Mouse (Mus musculus) urinary bladder, adult 2 months (tissue): ENCODE measurements around the gene Mipol1. TPM values are rescaled to one million over a fixed set of nuclear protein-coding genes. Genes with fewer than 3 reads are reported as not detected.
"Not testable (repeated sequence)": the region's sequence is repeated elsewhere in the genome, so short reads cannot be mapped to it uniquely, and the experiment has no call there.

Source experiments
- DNase-seq: peaks from one replicate; pipeline ENCODE4 v3.0.0; 2022; ENCODE audit warnings: low spot score
- polyA plus RNA-seq: library from polyadenylated mRNA; depleted of rRNA; stranded (reverse); fragments of >200 nt; gene quantifications from 2 replicates; pipeline ENCODE4 v1.2.3, GENCODE M21; 2012

Gene Mipol1
- polyA plus RNA-seq, 1 experiment, result 18.4 TPM

DNA sequence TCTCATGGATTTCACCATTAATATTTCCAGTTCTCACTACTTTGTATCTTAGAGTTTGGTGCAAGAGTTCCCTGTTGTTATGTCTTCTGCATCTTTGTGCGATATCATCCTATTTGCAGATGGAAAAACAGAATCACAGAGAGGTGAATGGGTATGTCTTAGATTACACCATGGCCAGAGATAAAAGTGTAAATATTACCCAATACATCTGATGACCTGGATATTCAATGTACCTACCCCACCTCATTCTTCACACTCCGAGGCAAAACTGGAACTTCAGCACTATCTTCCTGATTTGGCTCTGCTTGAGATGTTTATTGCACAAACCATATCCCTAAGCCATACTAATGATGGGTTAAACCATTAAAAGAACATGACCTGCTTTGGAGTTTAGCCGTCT is 198.0 kb downstream of the Mipol1 start:
- no peak for DNase-seq

DNA sequence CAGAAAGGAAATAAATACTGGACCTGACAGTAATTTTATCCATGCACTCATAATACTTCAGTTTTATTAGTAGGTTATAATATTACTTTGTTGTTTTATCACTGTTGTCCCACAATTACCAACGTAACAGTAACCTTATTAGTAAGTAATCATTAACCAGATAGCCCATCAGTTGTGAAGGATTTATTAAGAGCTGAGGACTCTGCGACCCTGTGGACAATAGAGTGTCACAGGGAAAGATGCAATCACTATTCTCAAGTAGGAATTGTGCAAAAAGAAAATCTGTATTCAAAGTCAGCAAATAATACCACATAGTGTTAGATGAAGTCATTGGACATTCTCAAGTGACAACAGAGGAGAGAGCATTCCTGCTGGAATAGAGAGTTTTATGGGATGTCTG is 198.5 kb downstream of the Mipol1 start:
- no peak for DNase-seq

DNA sequence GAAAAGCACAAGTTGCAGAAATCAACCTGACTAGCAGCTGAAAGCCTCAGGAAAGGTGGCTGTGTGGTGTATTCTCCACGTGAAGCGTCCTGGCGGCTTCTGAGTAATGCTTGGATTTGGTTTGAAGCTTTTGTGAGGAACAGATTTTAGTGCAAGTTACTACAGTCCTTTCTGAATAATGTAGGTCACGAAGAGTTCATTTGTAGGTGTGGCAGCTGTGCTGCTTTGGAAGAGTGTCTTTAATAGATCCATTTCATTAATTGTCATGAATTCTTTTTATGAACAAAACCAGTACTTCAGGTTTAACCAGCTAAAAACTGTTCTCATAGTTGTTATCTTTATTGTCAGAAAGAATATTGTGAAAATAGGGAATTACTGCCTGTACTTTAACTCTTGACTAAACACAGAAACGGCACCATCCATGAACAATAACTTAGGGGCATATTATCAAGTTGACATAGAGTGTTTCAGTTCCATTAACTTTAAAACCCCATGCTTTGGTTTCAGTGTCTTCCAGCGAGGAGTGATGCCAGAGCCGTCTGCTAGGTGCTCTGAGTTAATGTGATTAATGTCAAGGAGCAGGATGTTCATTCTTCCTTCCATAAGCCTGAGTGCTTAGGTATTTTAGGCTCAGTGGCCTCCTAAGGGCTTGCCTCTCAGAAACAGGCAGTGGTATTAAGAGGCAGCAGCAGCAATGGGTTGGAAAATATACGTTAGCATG is 206.9 kb downstream of the Mipol1 start:
- not testable (repeated sequence) for DNase-seq

DNA sequence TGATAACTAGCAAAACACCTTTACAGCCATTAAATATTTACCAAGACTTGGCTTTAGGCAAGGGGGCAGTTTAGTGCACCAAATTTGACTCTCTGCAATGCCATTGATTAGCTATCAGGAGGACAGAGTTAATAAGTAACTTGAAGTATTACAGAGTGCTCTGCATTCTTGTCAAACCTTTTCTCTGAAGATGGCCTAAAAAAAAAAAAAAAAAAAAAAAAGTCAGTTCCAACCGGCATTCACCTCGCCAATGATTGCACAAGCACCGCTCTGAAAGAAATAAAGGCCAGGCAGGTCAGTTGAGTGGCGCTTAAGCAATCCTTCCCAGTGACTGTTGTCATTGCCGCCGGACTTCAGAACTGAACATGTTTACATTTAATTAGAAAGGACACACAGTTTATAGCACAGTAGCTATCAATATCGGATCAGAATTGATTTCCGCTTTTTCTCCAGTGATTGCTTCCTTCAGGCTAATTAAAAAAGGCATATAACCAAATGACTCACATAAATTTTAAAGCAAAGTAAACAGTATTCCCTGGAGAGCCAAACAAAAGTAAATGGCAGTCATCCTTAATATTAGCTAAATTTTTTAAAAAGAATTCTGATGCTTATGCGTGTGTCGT is 214.2 kb downstream of the Mipol1 start:
- no peak for DNase-seq

DNA sequence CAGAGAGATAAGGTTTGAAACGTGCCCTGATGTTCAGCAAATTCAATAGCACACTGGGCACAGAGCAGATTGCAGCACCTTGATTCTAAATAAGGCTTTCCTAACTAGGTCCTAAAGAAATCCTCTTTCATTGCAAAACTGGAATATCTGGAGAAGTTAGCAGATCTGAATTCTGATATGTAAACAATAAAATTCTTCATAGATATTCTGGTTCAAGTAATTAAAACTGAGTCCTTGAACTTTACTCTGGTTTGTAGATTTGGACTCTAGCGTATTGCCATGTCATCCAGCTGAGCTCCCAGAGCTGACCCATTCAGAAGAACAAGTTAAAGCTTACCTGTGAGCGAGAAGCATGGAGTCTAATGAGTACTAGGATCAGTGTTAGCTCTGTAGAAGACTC is 217.1 kb downstream of the Mipol1 start:
- no peak for DNase-seq

DNA sequence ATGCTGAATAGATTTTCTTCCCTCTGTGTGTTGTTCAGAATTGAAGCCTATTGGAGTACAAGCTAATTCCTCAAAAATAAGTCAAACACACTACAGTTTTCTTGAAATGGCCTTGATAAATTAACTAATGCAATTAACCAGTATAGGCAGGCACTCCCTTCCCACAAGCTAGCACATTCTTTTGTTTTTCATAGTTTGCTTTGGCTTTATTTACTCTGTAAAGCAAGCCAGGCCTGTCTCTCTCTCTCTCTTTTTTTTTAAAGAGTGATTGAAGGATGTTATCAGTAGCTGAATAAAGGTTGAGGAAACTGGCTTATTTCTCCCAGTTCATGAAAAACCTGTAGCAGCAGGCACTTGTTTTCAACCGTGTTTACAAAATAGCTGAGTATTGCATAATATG is 219.1 kb downstream of the Mipol1 start:
- DNase-seq, result no peak

DNA sequence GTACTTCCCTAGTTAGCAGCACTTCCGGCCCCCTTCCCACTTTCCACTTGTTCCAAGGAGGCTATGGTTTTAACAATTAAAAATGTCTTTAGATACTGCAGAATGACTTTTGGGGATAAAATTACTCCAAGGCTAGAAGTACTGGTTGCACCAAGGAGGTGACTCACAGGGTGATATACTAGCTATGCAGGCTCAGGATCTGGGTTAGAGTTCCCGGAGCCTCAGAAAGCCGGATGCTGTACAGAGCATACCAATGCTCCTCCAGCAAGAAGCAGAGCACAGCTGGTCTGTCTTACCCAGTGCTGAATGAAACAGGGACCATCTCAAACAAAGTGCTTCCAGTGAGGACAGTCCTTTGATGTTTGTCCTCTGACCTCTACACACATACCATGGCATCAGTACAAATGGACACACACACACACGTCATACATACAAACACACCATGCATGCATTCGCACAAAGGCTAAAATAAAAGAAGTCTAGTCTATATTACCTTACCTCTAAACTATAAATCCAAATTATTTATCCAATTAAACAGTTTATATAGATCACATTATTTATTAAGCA is 219.9 kb downstream of the Mipol1 start:
- DNase-seq, result no peak

DNA sequence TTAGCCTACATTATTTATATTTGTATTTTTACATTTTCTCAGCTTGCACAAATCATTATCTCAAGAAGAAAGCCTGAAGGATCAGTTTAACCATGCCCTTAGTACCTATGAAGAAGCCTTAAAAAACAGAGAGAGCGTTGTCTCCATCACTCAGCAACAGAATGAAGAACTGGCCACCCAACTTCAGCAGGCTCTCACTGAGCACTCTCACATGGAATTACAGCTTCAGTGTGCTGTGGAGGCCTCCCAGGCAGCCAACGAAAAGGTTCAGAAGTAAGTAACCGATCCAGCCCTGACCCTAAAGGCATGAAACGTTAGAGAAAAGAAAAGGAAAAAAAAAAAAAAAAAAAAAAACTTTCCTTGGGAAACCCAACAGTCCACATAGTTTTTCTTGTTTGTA is 226.7 kb downstream of the Mipol1 start:
- DNase-seq, result no peak

DNA sequence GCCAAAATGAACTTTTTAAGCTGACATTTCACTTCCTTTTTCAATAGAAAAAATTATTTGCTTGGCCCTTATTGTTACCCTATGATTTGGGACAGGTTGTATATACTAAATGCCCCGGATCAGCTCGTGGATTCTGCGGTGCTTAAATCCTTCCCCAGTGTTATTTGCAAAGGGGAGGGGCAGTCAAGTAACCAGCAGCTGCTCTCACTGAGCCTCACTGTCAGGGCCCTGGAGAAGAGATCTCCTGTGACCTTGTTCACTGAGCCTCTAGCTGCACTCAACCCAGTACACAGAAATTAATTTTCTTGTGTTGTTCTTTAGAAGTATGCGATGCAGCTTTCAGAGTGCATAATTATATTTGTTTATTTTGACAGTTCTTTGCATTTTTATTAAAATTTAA is 227.1 kb downstream of the Mipol1 start:
- DNase-seq, result no peak

DNA sequence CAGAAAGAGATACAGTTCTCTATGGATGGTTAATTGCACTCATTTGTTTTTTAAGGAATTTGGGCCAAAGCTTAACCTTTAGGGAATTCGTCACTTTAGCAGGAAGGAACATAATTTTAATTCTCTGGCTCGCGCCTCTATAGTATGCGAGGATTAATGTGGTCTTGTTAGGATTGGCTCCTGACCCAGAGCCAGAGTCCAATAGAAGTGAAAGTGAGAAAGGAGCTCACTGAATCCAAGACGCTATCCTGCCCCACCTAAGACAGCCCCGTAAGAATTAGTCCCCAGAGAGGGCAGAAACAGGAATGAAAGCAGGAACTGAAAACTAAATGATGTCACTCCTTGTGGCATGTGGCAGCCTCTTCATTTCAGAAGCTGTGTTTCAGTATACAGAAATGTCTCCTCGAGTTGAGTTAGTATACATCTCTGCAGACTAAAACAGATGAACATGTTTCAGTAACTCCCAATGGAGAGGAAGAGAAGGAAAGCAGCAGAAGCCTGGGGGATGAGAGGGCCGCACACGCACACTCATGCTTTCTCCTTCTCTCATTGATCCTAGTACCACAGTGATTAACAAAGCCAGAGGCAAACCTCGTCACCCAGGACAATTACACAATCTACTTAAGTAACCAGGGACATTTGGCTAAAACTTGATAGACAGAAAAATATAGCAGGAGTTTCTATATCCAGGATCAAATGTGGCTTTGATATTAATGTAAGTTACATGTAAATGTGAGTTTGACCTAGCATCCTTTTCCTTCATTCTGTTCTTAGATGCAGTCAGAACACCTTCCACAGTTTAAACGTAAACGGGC is 234.5 kb downstream of the Mipol1 start:
- DNase-seq, result no peak

DNA sequence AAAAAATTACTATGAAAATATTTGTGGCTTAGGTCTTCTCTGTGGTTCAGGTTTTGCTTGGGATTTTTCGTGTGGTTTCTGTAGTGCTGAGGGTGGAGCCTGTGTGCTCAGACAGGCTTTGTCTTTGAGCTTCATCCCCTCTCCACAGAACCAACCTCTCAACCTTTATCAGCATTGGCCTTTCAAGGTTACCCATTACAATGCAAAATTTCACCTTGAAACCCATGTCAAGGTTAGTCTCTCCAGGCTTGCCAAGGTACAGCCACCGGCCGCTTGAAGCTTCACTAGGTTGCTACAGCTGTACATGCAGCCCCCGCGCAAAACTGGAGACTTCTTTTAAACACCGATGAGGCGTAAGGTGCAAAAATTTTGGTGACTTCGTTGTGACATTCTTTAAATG is 241.6 kb downstream of the Mipol1 start:
- DNase-seq, result no peak

DNA sequence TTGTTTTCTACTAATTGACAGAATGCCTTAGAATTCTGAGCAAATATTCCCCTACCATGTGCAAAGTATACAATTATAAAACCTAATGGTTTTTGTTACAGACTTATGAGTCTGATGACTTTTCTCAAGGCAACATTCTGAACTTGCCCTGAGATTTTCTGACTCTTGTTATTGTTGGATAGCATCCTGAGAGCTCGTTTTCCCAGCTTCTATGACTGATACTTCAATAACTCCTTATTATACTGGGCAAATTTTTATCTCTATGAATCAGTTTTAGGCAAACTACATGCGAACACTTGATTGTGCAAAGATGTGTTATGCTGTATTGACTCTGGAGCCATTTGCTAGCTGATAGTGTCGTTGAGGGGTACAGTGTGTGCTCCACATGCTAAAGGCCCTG is 246.6 kb downstream of the Mipol1 start:
- DNase-seq, result no peak

DNA sequence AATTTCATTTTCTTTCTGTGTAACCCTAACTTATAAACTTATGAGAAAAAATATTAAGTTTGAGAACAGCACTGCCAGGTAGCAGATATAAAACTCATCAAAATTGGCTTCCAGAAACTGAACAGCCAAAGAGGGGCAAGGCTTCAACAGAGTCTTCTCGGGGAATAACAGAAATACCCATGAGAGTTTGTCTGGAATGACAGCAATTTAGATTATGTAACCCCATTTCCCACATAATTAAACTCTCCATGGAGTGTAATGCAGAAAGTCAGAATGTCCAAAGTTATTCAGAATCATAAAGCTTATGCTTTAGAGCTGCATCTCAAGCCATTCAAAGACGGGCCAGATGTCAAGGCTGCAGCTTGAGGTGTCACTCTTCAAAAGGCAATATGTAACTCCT is 251.6 kb downstream of the Mipol1 start:
- no peak for DNase-seq

DNA sequence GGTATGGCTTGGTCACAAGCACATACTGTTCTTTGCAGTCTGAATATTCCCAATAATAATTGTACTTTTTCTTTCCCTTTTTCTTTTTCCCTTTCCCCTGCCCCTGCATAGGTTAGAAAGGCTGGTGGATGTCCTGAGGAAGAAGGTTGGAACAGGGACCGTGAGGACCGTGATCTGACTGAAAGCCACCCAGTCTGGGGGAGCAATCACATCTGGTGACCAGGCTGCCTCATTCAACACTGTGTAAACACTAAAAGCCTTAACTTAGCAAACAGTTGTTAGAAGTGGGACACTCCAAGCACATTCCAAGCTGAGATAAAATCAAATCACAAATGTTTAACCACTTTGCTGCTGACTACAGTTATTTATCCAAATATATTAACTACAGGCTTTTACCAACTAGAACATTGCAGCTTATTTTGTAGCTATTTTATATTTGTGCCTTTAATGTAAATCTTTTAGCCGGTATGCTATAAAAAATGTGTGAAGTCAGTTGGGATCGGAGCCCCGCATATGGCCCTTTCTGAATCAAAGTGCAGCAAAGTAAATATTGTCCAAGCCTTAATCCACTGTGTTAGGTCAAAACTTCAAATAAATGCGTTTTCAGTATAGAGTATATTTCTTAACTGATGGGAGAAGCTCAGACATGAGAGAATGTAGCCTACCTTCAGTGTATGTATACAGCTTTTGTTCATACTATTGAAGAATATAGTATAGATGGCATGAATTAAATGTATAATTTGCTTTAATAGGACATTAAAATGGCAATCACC is 266.3 kb downstream of the Mipol1 start:
- DNase-seq, result no peak

DNA sequence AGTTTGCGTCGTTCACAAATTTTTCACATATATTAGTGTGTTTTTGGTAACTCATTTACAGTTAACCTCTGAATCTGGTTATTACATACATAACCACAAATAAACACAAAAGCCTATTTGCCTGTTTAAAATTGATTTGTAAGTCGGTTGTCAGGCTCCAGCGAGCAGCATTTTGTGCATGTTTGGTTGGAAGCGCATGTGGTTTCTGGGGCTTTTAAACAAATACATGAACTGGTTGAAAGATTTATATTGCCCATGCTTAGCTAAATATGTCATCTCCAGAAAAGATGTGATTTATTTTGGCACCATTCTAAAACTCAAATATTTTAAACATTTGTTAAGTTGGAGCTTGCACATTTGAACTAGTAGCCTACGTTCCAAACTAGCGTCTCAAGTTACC is 270.0 kb downstream of the Mipol1 start:
- DNase-seq, result no peak

DNA sequence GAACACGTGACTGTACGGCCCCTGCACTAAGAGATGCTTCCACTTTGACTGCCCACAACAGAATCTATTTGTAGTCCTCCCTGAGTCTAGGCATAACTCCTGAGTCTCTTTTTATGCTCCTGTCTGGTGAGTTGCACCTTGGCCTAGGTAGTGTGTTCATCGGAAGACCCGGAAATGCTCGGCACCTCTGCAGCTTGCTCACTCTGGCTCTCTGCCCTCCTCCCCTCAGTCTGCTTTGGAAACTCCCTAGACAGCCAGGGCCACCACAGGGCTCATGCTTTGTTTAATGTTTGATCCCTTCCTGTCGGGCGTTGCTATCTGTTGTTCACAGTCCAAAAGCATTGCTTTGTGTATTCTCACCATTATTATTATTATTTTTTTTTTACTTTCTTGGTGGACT is 275.1 kb downstream of the Mipol1 start:
- no peak for DNase-seq

DNA sequence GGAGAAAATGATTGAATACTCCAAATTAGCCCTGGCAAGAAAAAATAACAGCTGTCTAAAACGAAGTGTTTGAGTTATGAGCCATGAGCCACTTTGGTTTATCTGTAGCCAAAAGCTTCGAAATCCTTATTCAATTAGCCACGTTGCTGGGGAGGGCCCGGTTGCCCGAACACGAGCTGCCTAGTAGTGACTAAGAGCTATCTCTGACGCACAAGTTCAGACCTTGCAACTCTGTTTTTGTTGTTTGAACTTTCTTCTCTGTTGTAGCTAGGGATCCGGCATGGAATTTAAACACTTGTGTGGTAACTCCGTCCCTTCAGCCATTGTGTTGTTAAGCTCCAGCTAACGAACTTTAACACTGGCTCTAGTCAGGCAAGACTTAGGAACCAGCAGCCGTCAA is 278.7 kb downstream of the Mipol1 start:
- no peak for DNase-seq

DNA sequence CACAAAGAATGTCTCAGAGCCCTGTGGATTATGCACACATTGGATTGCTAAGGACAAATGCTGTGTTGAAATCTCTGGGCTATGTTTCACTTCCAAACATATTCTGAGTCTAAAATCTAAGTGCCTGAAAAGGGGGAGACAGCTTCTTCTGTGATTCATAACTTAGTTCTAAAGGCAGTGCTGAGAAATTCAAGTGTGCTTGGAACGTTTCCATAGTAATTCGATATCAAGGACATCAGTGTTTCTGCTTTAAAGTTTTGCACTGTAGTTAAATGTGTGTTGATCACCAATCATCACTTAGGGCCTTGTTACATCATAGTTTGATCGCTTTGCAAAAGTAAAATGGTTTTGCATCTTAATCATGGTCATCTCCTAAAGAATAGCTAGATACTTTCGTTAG is 279.5 kb downstream of the Mipol1 start:
- no peak for DNase-seq

DNA sequence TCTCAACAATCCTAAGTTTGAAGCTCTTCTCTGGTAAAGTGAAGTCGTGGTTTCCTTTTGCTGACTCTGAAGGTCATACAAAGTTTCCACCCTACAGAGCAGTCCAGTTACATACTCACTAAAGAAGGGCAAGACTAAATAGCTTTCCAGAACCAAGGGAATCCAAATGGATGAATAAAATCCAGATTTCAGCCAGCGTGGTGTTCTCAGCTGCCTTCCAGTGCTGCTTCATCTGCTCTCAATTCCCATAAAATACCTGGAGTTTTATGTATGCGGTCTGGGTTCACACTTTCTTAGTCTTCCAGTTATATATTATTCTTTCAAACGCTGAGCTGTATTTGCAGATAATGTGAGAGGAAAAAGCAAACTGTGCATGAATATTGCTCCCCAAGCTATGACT is 280.9 kb downstream of the Mipol1 start:
- no peak for DNase-seq

DNA sequence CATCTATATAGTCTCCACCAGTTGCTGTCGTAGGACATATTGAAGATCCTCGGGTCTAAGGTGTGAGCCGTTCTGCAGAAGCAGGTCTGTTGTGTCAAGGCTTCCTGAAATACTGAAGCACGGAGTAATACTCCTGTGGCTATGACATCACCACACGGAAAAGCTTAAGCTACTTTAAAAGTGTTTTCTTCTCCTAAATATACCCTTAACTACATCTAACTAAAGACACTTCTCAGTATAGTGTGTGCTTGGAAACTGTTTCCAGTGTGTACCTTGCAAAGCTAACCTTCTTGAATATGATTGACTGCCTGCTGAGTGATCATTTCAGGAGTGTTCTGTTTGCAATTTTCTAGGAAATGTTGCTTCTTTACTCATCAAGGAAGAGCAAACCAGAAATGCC is 281.3 kb downstream of the Mipol1 start:
- DNase-seq, result no peak

DNA sequence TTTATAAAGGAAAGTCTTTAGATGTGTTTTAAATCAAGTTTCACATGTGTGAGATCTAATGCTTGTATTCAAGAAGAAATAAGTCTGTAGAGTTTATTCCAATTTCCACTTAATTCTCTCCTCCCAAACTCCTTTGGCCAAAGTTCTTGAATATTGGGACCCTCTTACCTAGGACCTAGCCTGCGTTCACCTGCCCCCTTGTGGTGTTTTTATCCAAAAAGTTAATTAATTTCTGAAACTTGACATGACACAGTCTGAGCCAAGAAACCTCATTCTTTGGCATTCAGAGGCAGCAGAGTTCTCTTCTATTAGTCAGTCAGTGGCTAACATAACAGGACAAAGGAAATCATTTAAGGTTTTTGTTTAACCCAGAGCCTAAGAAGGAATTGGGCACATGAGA is 284.3 kb downstream of the Mipol1 start:
- DNase-seq, result no peak
